9 mouse cellular contexts compared by ENCODE assay signal in the genomic region with DNA sequence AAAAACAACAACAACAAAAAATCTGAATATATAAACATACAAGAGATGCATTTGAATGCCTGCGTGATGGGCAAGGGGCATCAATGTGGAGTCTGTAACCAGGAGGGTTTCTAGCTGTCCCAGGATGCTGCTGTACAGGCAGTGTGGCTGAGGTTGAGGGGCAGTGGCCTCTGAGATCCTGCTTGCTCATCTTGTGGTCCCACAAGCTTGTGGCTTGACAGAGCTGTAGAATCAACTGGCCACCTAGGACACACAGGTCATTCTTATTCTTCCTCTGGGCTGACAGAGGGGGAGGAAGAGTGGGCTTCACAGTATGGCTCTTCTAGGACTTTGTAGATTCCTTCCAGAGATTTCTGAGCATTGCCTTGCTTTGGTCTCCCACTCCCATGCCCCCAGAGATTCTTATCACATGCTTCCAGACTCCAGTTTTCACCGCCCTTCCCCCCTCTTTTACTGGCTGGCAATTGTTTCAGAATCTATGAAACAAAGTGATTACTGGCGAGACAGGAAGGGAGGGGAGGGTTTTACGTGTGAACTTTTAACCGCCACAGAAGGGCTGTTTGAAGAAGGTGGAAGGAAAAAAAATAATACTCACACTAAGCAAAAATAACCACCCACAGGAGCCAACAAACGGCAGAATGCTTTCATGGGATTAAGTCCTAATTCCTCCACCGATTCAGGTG.
DNase-seq lines count a peak whose midpoint lies in the region; ATAC-seq and TF ChIP-seq lines count a peak whose summit lies in the region.
"Had no signal": no experiment of that assay in that cellular context is flagged by ENCODE, and none has a peak within 500 bp of the region (broad histone marks: within the 10 kb centered on the region; RNA-seq: fewer than 3 reads in every experiment).

No protein-coding gene starts in this region.

- no peak for TF ChIP-seq CTCF in heart, adult 2 months (IDR thresholded peaks at IDR 0.05)
- no peak for TF ChIP-seq CTCF in cerebellum, adult 2 months (IDR thresholded peaks at IDR 0.05; ENCODE audit: borderline replicate concordance, insufficient read depth, low read depth, low read length)

- H3K79me2 ChIP-seq in heart, adult 2 months (replicated peaks; ENCODE audit: control insufficient read depth, insufficient read depth, low read length): no peaks in the 10 kb centered on the region

- WGBS in heart, adult 2 months: 39% methylated on average over 7 of the region's 7 CpGs
- WGBS in midbrain, embryonic 13.5 days: 43% methylated on average over 7 of the region's 7 CpGs
- 66% methylated on average over 7 of the region's 7 CpGs for WGBS in cerebellum, adult 2 months

- peaks cover 4% of the 10 kb centered on the region; the same call in 1 of the 2 replicates for H3K4me1 ChIP-seq in heart, adult 2 months (ENCODE audit: control insufficient read depth, insufficient read depth, low read length)
- peaks cover 9% of the 10 kb centered on the region; the same call in 1 of the 2 replicates for H3K4me1 ChIP-seq in midbrain, embryonic 13.5 days (replicated peaks)
- H3K4me1 ChIP-seq in cerebellum, adult 2 months (ENCODE audit: control insufficient read depth, insufficient read depth, low read length): no peaks in the 10 kb centered on the region

- no peak overlapping the region for H3K9ac ChIP-seq in heart, adult 2 months (ENCODE audit: low read depth, low read length)
- H3K9ac ChIP-seq in midbrain, embryonic 13.5 days (replicated peaks): no peak overlapping the region
- H3K9ac ChIP-seq: limb, embryonic 12.5 days had no signal

- H3K4me2 ChIP-seq in midbrain, embryonic 13.5 days (replicated peaks): no peak overlapping the region
- H3K4me2 ChIP-seq: limb, embryonic 12.5 days had no signal

- no peak for TF ChIP-seq EP300 in heart, adult 2 months (IDR thresholded peaks at IDR 0.05; ENCODE audit: insufficient read depth, low read depth, low read length)

- H3K27me3 ChIP-seq in heart, adult 2 months (ENCODE audit: control insufficient read depth, insufficient read depth, low read length): no peaks in the 10 kb centered on the region
- H3K27me3 ChIP-seq in midbrain, embryonic 13.5 days: no peaks in the 10 kb centered on the region
- H3K27me3 ChIP-seq in cerebellum, adult 2 months (ENCODE audit: control insufficient read depth, insufficient read depth, low read length): 0 out of 2 replicates have a peak, but pooled peaks cover 1% of the 10 kb centered on the region
- H3K27me3 ChIP-seq: limb, embryonic 12.5 days had no signal

- intact Hi-C loops in heart, adult 2 months (cut with DNase I): no loop called here
- intact Hi-C loops in heart, postnatal 36 days (cut with DNase I): no loop called here

- peak in 1 of 2 experiments; percentile 33 for DNase-seq in heart, adult 2 months
- no peak for DNase-seq in heart, postnatal 36 days
- peak; percentile 27 to 35 for DNase-seq in B cell, adult 2 months
- DNase-seq in left cerebral cortex, adult 18-20 months (ENCODE audit: low spot score in 2 of 2): no peak
- DNase-seq in cerebellum, adult 2 months: no peak

- H3K27ac ChIP-seq in heart, adult 2 months: peak overlapping the region; percentile 40
- H3K27ac ChIP-seq in midbrain, embryonic 13.5 days: 0 out of 2 replicates have a peak overlapping the region, but pooled peaks have one; percentile 3
- no peak overlapping the region for H3K27ac ChIP-seq in cerebellum, adult 2 months (ENCODE audit: insufficient read depth, low read length)
- H3K27ac ChIP-seq: limb, embryonic 12.5 days had no signal

- no peaks in the 10 kb centered on the region for H3K9me3 ChIP-seq in midbrain, embryonic 13.5 days
- H3K9me3 ChIP-seq: limb, embryonic 12.5 days had no signal

- H3K36me3 ChIP-seq in heart, adult 2 months (ENCODE audit: control insufficient read depth, insufficient read depth, low read length): no peaks in the 10 kb centered on the region
- no peaks in the 10 kb centered on the region for H3K36me3 ChIP-seq in midbrain, embryonic 13.5 days
- H3K36me3 ChIP-seq: limb, embryonic 12.5 days had no signal

- ATAC-seq in granulocyte monocyte progenitor cell, adult 5-6 weeks (replicated peaks; ENCODE audit: poor library complexity, severe bottlenecking): peak; percentile 66
- no peak for ATAC-seq in midbrain, embryonic 13.5 days
- ATAC-seq in erythroblast, adult 5-6 weeks (replicated peaks; ENCODE audit: low FRiP score, poor library complexity, severe bottlenecking): no peak

- no peak for TF ChIP-seq POLR2A in heart, adult 2 months (IDR thresholded peaks at IDR 0.05; ENCODE audit: insufficient read depth, low read depth, low read length)
- no peak for TF ChIP-seq POLR2A in cerebellum, adult 2 months (IDR thresholded peaks at IDR 0.05; ENCODE audit: borderline replicate concordance, insufficient read depth, low read length)

- H3K4me3 ChIP-seq in heart, adult 2 months: no peak overlapping the region
- no peak overlapping the region for H3K4me3 ChIP-seq in midbrain, embryonic 13.5 days (replicated peaks)
- H3K4me3 ChIP-seq in cerebellum, adult 2 months (replicated peaks; ENCODE audit: insufficient read depth, low read depth, low read length): no peak overlapping the region
- H3K4me3 ChIP-seq: limb, embryonic 12.5 days had no signal

Comparison
In these comparisons a context has a peak if more than half of its experiments do, and no peak if none do; other contexts are left out.
1. DNase-seq: peak in B cell, adult 2 months (2 of 2); none in heart, postnatal 36 days (0 of 2), left cerebral cortex, adult 18-20 months (0 of 2) and cerebellum, adult 2 months (0 of 2).